Mouse (Mus musculus) embryonic facial prominence, embryonic 13.5 days (tissue): Measurements from ENCODE around the gene Trpm8. TPM values are rescaled to one million over a fixed set of nuclear protein-coding genes. Genes with fewer than 3 reads are reported as not detected.
A peak's percentile ranks its signal among the peaks of the same experiment; 100 is the strongest.

Experiments used
- ATAC-seq: fragments of 200-750 bp; cut with Nextera tagmentation; 2 replicates; pipeline ENCODE4 v1.8.0; 2017; ENCODE audit warnings: low read depth; ENCODE audit not compliant: insufficient number of reproducible peaks, insufficient read depth, low FRiP score, low TSS enrichment
- H3K27ac ChIP-seq: fragments of 300-500 bp; sonication (generic); 2 replicates; pipeline ENCODE4 v1.5.1; 2015; ENCODE audit warnings: moderate library complexity, mild to moderate bottlenecking, inconsistent platforms
- H3K27me3 ChIP-seq: fragments of 300-500 bp; sonication (generic); 2 replicates; pipeline ENCODE4 v1.6.1; 2015; ENCODE audit warnings: mild to moderate bottlenecking, inconsistent platforms
- H3K36me3 ChIP-seq: fragments of 300-500 bp; sonication (generic); 2 replicates; pipeline ENCODE4 v1.6.1; 2015; ENCODE audit warnings: mild to moderate bottlenecking, inconsistent platforms
- H3K4me1 ChIP-seq: fragments of 300-500 bp; sonication (generic); 2 replicates; pipeline ENCODE4 v1.6.1; 2015; ENCODE audit warnings: inconsistent platforms
- H3K4me2 ChIP-seq: fragments of 300-500 bp; sonication (generic); 2 replicates; pipeline ENCODE4 v1.6.1; 2015; ENCODE audit warnings: moderate library complexity, mild to moderate bottlenecking, inconsistent platforms
- H3K4me3 ChIP-seq: fragments of 300-500 bp; sonication (generic); 2 replicates; pipeline ENCODE4 v1.5.1; 2015; ENCODE audit warnings: mild to moderate bottlenecking, inconsistent platforms
- H3K9ac ChIP-seq: fragments of 300-500 bp; sonication (generic); 2 replicates; pipeline ENCODE4 v1.6.1; 2015; ENCODE audit warnings: mild to moderate bottlenecking, inconsistent platforms
- H3K9me3 ChIP-seq: fragments of 300-500 bp; sonication (generic); 2 replicates; pipeline ENCODE4 v1.6.1; 2016; ENCODE audit warnings: inconsistent platforms
- WGBS: fragments of 180-500 bp; shearing (Covaris S2); methylation state at CpG from one replicate; pipeline ENCODE4 v1.1.7; 2015; ENCODE audit warnings: mixed read lengths; 5-methylcytosine and 5-hydroxymethylcytosine counted together
- polyA plus RNA-seq: library from polyadenylated mRNA; unstranded; fragments of >200 nt; fragmentation: Nextera tagmentation; extraction: Ambion mirVana; gene quantifications from 2 replicates; pipeline ENCODE4 v1.2.1, GENCODE M21; 2015

Trpm8 gene
- polyA plus RNA-seq, 1 experiment from 2014 or later = not detected

- peaks cover 22% of the 10 kb centered on the region for H3K9me3 ChIP-seq
- no peaks in the 10 kb centered on the region for H3K27me3 ChIP-seq
- H3K36me3 ChIP-seq = peaks cover 16% of the 10 kb centered on the region
- WGBS = 62% methylated on average over 9 of the region's 9 CpGs
- no peak overlapping the region for H3K4me2 ChIP-seq
- peaks cover 23% of the 10 kb centered on the region for H3K4me1 ChIP-seq
- no peak overlapping the region for H3K9ac ChIP-seq
- ATAC-seq = no peak
- H3K27ac ChIP-seq = no peak overlapping the region
- no peak overlapping the region for H3K4me3 ChIP-seq
These were observed 1.9 kb downstream of the Trpm8 start for GRCm38 (mm10) chr1:88279111-88280005.

GRCm38 (mm10) chr1:88280006-88280690, 2.7 kb downstream of the Trpm8 start:
- no peak overlapping the region for H3K4me3 ChIP-seq
- no peaks in the 10 kb centered on the region for H3K27me3 ChIP-seq
- peaks cover 30% of the 10 kb centered on the region for H3K9me3 ChIP-seq
- ATAC-seq = no peak
- H3K4me1 ChIP-seq = peaks cover 21% of the 10 kb centered on the region
- 73% methylated on average over 15 of the region's 15 CpGs for WGBS
- H3K9ac ChIP-seq = no peak overlapping the region
- H3K27ac ChIP-seq = no peak overlapping the region
- peaks cover 8% of the 10 kb centered on the region for H3K36me3 ChIP-seq
- no peak overlapping the region for H3K4me2 ChIP-seq

DNA sequence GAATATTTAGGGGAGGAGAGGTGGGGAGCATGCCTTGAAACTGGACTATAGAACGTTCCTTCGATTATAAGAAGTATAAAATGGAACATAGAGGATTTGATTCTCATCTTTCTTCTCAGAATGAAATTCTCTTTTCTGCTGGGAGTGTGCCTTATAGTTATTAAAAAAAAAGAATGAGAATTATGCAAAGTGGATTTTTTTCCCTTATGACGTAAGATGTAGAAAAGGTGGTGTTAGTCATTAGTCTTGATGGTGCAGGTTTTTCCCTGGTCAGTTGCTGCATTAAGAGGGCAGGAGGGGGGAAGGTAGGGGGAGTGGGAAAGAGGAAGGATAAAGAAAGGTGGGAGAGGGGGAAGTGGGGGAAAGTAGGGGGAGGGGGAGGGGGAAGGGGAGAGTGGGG, 4.8 kb downstream of the Trpm8 start:
- H3K4me1 ChIP-seq = 0 out of 2 replicates have a peak, but pooled peaks cover 4% of the 10 kb centered on the region
- H3K9me3 ChIP-seq = peaks cover 45% of the 10 kb centered on the region
- H3K27me3 ChIP-seq = no peaks in the 10 kb centered on the region
- 60% methylated on average over 3 of the region's 3 CpGs for WGBS
- no peak for ATAC-seq
- no peak overlapping the region for H3K9ac ChIP-seq
- no peak overlapping the region for H3K27ac ChIP-seq
- no peaks in the 10 kb centered on the region for H3K36me3 ChIP-seq
- H3K4me2 ChIP-seq = no peak overlapping the region
- no peak overlapping the region for H3K4me3 ChIP-seq

GRCm38 (mm10) chr1:88283376-88284227, 6.1 kb downstream of the Trpm8 start:
- no peaks in the 10 kb centered on the region for H3K4me1 ChIP-seq
- ATAC-seq = no peak
- 78% methylated on average over 15 of the region's 15 CpGs for WGBS
- H3K27me3 ChIP-seq = no peaks in the 10 kb centered on the region
- H3K4me3 ChIP-seq = no peak overlapping the region
- H3K4me2 ChIP-seq = no peak overlapping the region
- no peaks in the 10 kb centered on the region for H3K36me3 ChIP-seq
- no peak overlapping the region for H3K9ac ChIP-seq
- H3K9me3 ChIP-seq = peaks cover 54% of the 10 kb centered on the region
- no peak overlapping the region for H3K27ac ChIP-seq

GRCm38 (mm10) chr1:88284228-88284945, 6.9 kb downstream of the Trpm8 start:
- 60% methylated on average over 10 of the region's 10 CpGs for WGBS
- peak; percentile 26 for ATAC-seq
- Histone ChIP-seq H3K27me3 (no peaks in the 10 kb centered on the region), H3K4me3 (no peak overlapping the region), H3K4me1 (no peaks in the 10 kb centered on the region), H3K9ac (no peak overlapping the region), H3K9me3 (peaks cover 54% of the 10 kb centered on the region), H3K27ac (no peak overlapping the region), H3K36me3 (no peaks in the 10 kb centered on the region), H3K4me2 (no peak overlapping the region)

- H3K9ac ChIP-seq = no peak overlapping the region
- no peaks in the 10 kb centered on the region for H3K36me3 ChIP-seq
- H3K4me2 ChIP-seq = no peak overlapping the region
- no peak overlapping the region for H3K4me3 ChIP-seq
- no peak overlapping the region for H3K27ac ChIP-seq
- WGBS = 61% methylated on average over 7 of the region's 7 CpGs
- peaks cover 55% of the 10 kb centered on the region for H3K9me3 ChIP-seq
- no peaks in the 10 kb centered on the region for H3K4me1 ChIP-seq
- H3K27me3 ChIP-seq = no peaks in the 10 kb centered on the region
- ATAC-seq = peak; percentile 7; the same call in 1 of the 2 replicates
These were observed 7.5 kb downstream of the Trpm8 start for GRCm38 (mm10) chr1:88284946-88285320.

DNA sequence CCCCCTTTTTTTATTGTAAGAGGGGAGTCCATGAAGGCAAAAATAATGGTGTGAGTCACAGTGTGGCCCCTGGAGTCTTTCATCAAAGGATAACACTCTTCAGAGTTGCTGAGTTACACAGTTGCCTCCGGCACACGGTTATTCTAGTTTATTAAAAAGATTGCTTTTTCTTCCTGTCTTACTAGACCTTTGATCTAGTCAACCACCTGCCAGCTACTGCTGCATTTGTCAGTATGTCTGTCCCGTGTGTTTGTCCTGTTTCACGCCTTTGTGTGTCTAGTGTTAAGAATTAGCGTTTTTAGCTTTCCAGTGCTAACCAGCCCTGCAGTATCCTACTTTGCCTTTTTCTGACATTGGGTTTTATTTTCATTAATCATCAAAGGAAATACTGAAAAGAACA, 8.2 kb downstream of the Trpm8 start:
- H3K9me3 ChIP-seq = peaks cover 62% of the 10 kb centered on the region
- H3K27ac ChIP-seq = no peak overlapping the region
- no peaks in the 10 kb centered on the region for H3K27me3 ChIP-seq
- H3K4me1 ChIP-seq = no peaks in the 10 kb centered on the region
- no peak overlapping the region for H3K9ac ChIP-seq
- no peak overlapping the region for H3K4me3 ChIP-seq
- no peak overlapping the region for H3K4me2 ChIP-seq
- WGBS = 67% methylated on average over 5 of the region's 5 CpGs
- no peaks in the 10 kb centered on the region for H3K36me3 ChIP-seq
- ATAC-seq = no peak

GRCm38 (mm10) chr1:88286136-88286845, 8.8 kb downstream of the Trpm8 start:
- 81% methylated on average over 15 of the region's 15 CpGs for WGBS
- H3K9me3 ChIP-seq = peaks cover 63% of the 10 kb centered on the region

GRCm38 (mm10) chr1:88286887-88287696, 9.6 kb downstream of the Trpm8 start:
- no peak overlapping the region for H3K4me3 ChIP-seq
- no peaks in the 10 kb centered on the region for H3K36me3 ChIP-seq
- no peaks in the 10 kb centered on the region for H3K4me1 ChIP-seq
- H3K4me2 ChIP-seq = no peak overlapping the region
- H3K27ac ChIP-seq = no peak overlapping the region
- ATAC-seq = no peak
- H3K9me3 ChIP-seq = peaks cover 67% of the 10 kb centered on the region
- WGBS = 70% methylated on average over 13 of the region's 13 CpGs
- no peaks in the 10 kb centered on the region for H3K27me3 ChIP-seq
- H3K9ac ChIP-seq = no peak overlapping the region

More at GRCm38 (mm10) chr1:88286136-88286845, 8.8 kb downstream of the Trpm8 start:
- Histone ChIP-seq H3K27ac (no peak overlapping the region), H3K27me3 (no peaks in the 10 kb centered on the region), H3K9ac (no peak overlapping the region), H3K4me3 (no peak overlapping the region), H3K4me1 (no peaks in the 10 kb centered on the region), H3K4me2 (no peak overlapping the region), H3K36me3 (no peaks in the 10 kb centered on the region)
- ATAC-seq = no peak

GRCm38 (mm10) chr1:88287697-88287980, 10.2 kb downstream of the Trpm8 start:
- no peak overlapping the region for H3K4me2 ChIP-seq
- no peaks in the 10 kb centered on the region for H3K36me3 ChIP-seq
- H3K4me3 ChIP-seq = no peak overlapping the region
- peaks cover 68% of the 10 kb centered on the region for H3K9me3 ChIP-seq
- H3K27ac ChIP-seq = no peak overlapping the region
- WGBS = 35% methylated on average over 5 of the region's 5 CpGs
- no peak for ATAC-seq
- no peak overlapping the region for H3K9ac ChIP-seq
- no peaks in the 10 kb centered on the region for H3K4me1 ChIP-seq
- no peaks in the 10 kb centered on the region for H3K27me3 ChIP-seq
